Mouse (Mus musculus) cerebellum, adult 9-10 months (tissue): ENCODE measurements around the gene Cyp2c23.

Source experiments
- DNase-seq: peaks from one replicate; pipeline ENCODE4 v3.0.0; 2022

Gene Cyp2c23

GRCm38 (mm10) chr19:44028972-44029371, at the start of gene Cyp2c23:
TSS of gene Cyp2c23 (minus strand) at chr19:44029208.
- no peak for DNase-seq

- DNase-seq = no peak
Measured at GRCm38 (mm10) chr19:44077024-44077423, 48.0 kb upstream of the Cyp2c23 start.

- no peak for DNase-seq
Measured at GRCm38 (mm10) chr19:44076457-44076856, 47.4 kb upstream of the Cyp2c23 start.

- no peak for DNase-seq
Measured at GRCm38 (mm10) chr19:44074986-44075385, 46.0 kb upstream of the Cyp2c23 start.

- peak; percentile 24 for DNase-seq
Measured at GRCm38 (mm10) chr19:44071166-44071565, 42.2 kb upstream of the Cyp2c23 start.

GRCm38 (mm10) chr19:44069914-44070232, 40.9 kb upstream of the Cyp2c23 start:
- DNase-seq = no peak

GRCm38 (mm10) chr19:44069121-44069913, 40.3 kb upstream of the Cyp2c23 start, which contains the start of gene Erlin1:
TSS of gene Erlin1 (minus strand) at chr19:44069785.
- peak; percentile 87 for DNase-seq

GRCm38 (mm10) chr19:44068232-44068631, 39.2 kb upstream of the Cyp2c23 start:
- DNase-seq = no peak

- DNase-seq = no peak
Measured at GRCm38 (mm10) chr19:44067323-44068049, 38.5 kb upstream of the Cyp2c23 start.

- DNase-seq = no peak
Measured at GRCm38 (mm10) chr19:44064734-44065133, 35.7 kb upstream of the Cyp2c23 start.

- no peak for DNase-seq
Measured at GRCm38 (mm10) chr19:44063773-44064172, 34.8 kb upstream of the Cyp2c23 start.

- DNase-seq = no peak
Measured at GRCm38 (mm10) chr19:44060226-44060625, 31.2 kb upstream of the Cyp2c23 start.

GRCm38 (mm10) chr19:44055173-44055826, 26.3 kb upstream of the Cyp2c23 start:
- DNase-seq = no peak

- DNase-seq = no peak
Measured at GRCm38 (mm10) chr19:44050388-44050787, 21.4 kb upstream of the Cyp2c23 start.

- DNase-seq = no peak
Measured at GRCm38 (mm10) chr19:44049282-44049681, 20.3 kb upstream of the Cyp2c23 start.

GRCm38 (mm10) chr19:44045847-44046246, 16.8 kb upstream of the Cyp2c23 start:
- DNase-seq = no peak

- no peak for DNase-seq
Measured at GRCm38 (mm10) chr19:44042121-44042520, 13.1 kb upstream of the Cyp2c23 start.

GRCm38 (mm10) chr19:44033396-44033795, 4.4 kb upstream of the Cyp2c23 start:
- no peak for DNase-seq

GRCm38 (mm10) chr19:44032046-44032744, 3.2 kb upstream of the Cyp2c23 start:
- DNase-seq = no peak

- DNase-seq = no peak
Measured at GRCm38 (mm10) chr19:44030024-44030423, 1.0 kb upstream of the Cyp2c23 start.

GRCm38 (mm10) chr19:44026956-44027530, 2.0 kb downstream of the Cyp2c23 start:
- no peak for DNase-seq

- no peak for DNase-seq
Measured at GRCm38 (mm10) chr19:44024921-44025585, 4.0 kb downstream of the Cyp2c23 start.
